Mouse (Mus musculus): ENCODE data around the gene Hid1.

- peak; percentile 89 for TF ChIP-seq CTCF (IDR thresholded peaks at IDR 0.05; ENCODE audit: extremely low read depth, insufficient read length, insufficient replicate concordance, low read depth, low read length)
- no peak for TF ChIP-seq POLR2A (IDR thresholded peaks at IDR 0.05; ENCODE audit: low read depth, low read length)
Measured at GRCm38 (mm10) chr11:115354183-115354582, 13.4 kb downstream of the Hid1 start.

All from small intestine, adult 2 months (tissue).